Mouse (Mus musculus) forebrain, embryonic 13.5 days (tissue): ENCODE results near the gene Asxl1. TPM values are rescaled to one million over a fixed set of nuclear protein-coding genes. Genes with fewer than 3 reads are reported as not detected.

ENCODE experiments used
- ATAC-seq: fragments of 200-750 bp; cut with Nextera tagmentation; 2 replicates; pipeline ENCODE4 v1.8.0; 2017
- H3K27ac ChIP-seq: fragments of 300-500 bp; sonication (generic); 2 replicates; pipeline ENCODE4 v1.5.1; 2015; ENCODE audit warnings: inconsistent platforms, mild to moderate bottlenecking, moderate library complexity
- H3K27me3 ChIP-seq: fragments of 300-500 bp; sonication (generic); 2 replicates; pipeline ENCODE4 v1.6.1; 2015; ENCODE audit warnings: mild to moderate bottlenecking, inconsistent platforms
- H3K36me3 ChIP-seq: fragments of 300-500 bp; sonication (generic); 2 replicates; pipeline ENCODE4 v1.6.1; 2015; ENCODE audit warnings: mild to moderate bottlenecking, inconsistent platforms; ENCODE audit not compliant: poor library complexity, severe bottlenecking
- H3K4me1 ChIP-seq: fragments of 300-500 bp; sonication (generic); 2 replicates; pipeline ENCODE4 v1.6.1; 2015; ENCODE audit warnings: inconsistent platforms
- H3K4me2 ChIP-seq: fragments of 300-500 bp; sonication (generic); 2 replicates; pipeline ENCODE4 v1.6.1; 2015; ENCODE audit warnings: inconsistent platforms, mild to moderate bottlenecking, moderate library complexity
- H3K4me3 ChIP-seq: fragments of 300-500 bp; sonication (generic); 2 replicates; pipeline ENCODE4 v1.5.1; 2015; ENCODE audit warnings: mild to moderate bottlenecking, inconsistent platforms
- H3K9ac ChIP-seq: fragments of 300-500 bp; sonication (generic); 2 replicates; pipeline ENCODE4 v1.6.1; 2015; ENCODE audit warnings: mild to moderate bottlenecking, inconsistent platforms
- H3K9me3 ChIP-seq: fragments of 300-500 bp; sonication (generic); replicated peaks from 2 replicates; pipeline ENCODE4 v1.6.1; 2016; ENCODE audit warnings: inconsistent platforms
- WGBS: fragments of 180-500 bp; shearing (Covaris S2); methylation state at CpG from one replicate; pipeline ENCODE4 v1.1.7; 2015; 5-methylcytosine and 5-hydroxymethylcytosine counted together
- polyA plus RNA-seq: library from polyadenylated mRNA; unstranded; fragments of >200 nt; fragmentation: Nextera tagmentation; extraction: Ambion mirVana; gene quantifications from 2 replicates; pipeline ENCODE4 v1.2.1, GENCODE M21; 2015

The Asxl1 gene
- polyA plus RNA-seq, 1 experiment from 2014 or later = 12.0 TPM

GRCm38 (mm10) chr2:153436641-153437305 lies 91.1 kb downstream of the Asxl1 start:
- Histone ChIP-seq H3K4me3 (no peak overlapping the region), H3K9ac (0 out of 2 replicates have a peak overlapping the region, but pooled peaks have one; percentile 43), H3K9me3 (no peaks in the 10 kb centered on the region), H3K4me1 (peaks cover 80% of the 10 kb centered on the region), H3K27ac (peak overlapping the region; percentile 44; the same call in 1 of the 2 replicates), H3K4me2 (peak overlapping the region; percentile 16; the same call in 1 of the 2 replicates), H3K27me3 (no peaks in the 10 kb centered on the region), H3K36me3 (peaks cover 47% of the 10 kb centered on the region)
- ATAC-seq = no peak
- 46% methylated on average over 6 of the region's 6 CpGs for WGBS

GRCm38 (mm10) chr2:153437306-153437659 lies 91.7 kb downstream of the Asxl1 start:
- H3K9me3 ChIP-seq = no peaks in the 10 kb centered on the region
- H3K36me3 ChIP-seq = peaks cover 42% of the 10 kb centered on the region
- H3K4me1 ChIP-seq = peaks cover 86% of the 10 kb centered on the region
- H3K9ac ChIP-seq = no peak overlapping the region
- no peak overlapping the region for H3K4me3 ChIP-seq
- 40% methylated on average over 2 of the region's 2 CpGs for WGBS
- no peak for ATAC-seq
- peak overlapping the region; percentile 16; the same call in 1 of the 2 replicates for H3K4me2 ChIP-seq
- peak overlapping the region; percentile 44 for H3K27ac ChIP-seq
- no peaks in the 10 kb centered on the region for H3K27me3 ChIP-seq

GRCm38 (mm10) chr2:153440755-153441154 lies 95.1 kb downstream of the Asxl1 start:
- Histone ChIP-seq H3K4me3 (no peak overlapping the region), H3K36me3 (peaks cover 8% of the 10 kb centered on the region), H3K9ac (peak overlapping the region; percentile 6), H3K9me3 (no peaks in the 10 kb centered on the region), H3K27me3 (no peaks in the 10 kb centered on the region), H3K27ac (0 out of 2 replicates have a peak overlapping the region, but pooled peaks have one; percentile 6), H3K4me2 (peak overlapping the region; percentile 99), H3K4me1 (peaks cover 69% of the 10 kb centered on the region)
- no peak for ATAC-seq
- 69% methylated on average over 2 of the region's 2 CpGs for WGBS

- no peaks in the 10 kb centered on the region for H3K9me3 ChIP-seq
- WGBS = 49% methylated on average over 3 of the region's 3 CpGs
- no peaks in the 10 kb centered on the region for H3K27me3 ChIP-seq
- peaks cover 64% of the 10 kb centered on the region for H3K4me1 ChIP-seq
- H3K27ac ChIP-seq = peak overlapping the region; percentile 6; the same call in 1 of the 2 replicates
- 0 out of 2 replicates have a peak overlapping the region, but pooled peaks have one; percentile 84 for H3K4me3 ChIP-seq
- H3K9ac ChIP-seq = peak overlapping the region; percentile 6; the same call in 1 of the 2 replicates
- peak overlapping the region; percentile 99 for H3K4me2 ChIP-seq
- no peak for ATAC-seq
- peaks cover 3% of the 10 kb centered on the region for H3K36me3 ChIP-seq
These were observed 95.6 kb downstream of the Asxl1 start for GRCm38 (mm10) chr2:153441228-153441627.

- H3K4me2 ChIP-seq = peak overlapping the region; percentile 99
- H3K4me3 ChIP-seq = peak overlapping the region; percentile 84
- peak overlapping the region; percentile 89 for H3K9ac ChIP-seq
- peak overlapping the region; percentile 98 for H3K27ac ChIP-seq
- ATAC-seq = no peak
- no peaks in the 10 kb centered on the region for H3K27me3 ChIP-seq
- 2% methylated on average over 5 of the region's 5 CpGs for WGBS
- H3K9me3 ChIP-seq = no peaks in the 10 kb centered on the region
- H3K36me3 ChIP-seq = no peaks in the 10 kb centered on the region
- peaks cover 54% of the 10 kb centered on the region for H3K4me1 ChIP-seq
These were observed 97.1 kb downstream of the Asxl1 start for GRCm38 (mm10) chr2:153442720-153443119.

- ATAC-seq = peak; percentile 44
- peak overlapping the region; percentile 99 for H3K4me2 ChIP-seq
- H3K36me3 ChIP-seq = no peaks in the 10 kb centered on the region
- H3K9me3 ChIP-seq = no peaks in the 10 kb centered on the region
- no peaks in the 10 kb centered on the region for H3K27me3 ChIP-seq
- H3K9ac ChIP-seq = peak overlapping the region; percentile 89
- H3K4me1 ChIP-seq = peaks cover 45% of the 10 kb centered on the region
- peak overlapping the region; percentile 98 for H3K27ac ChIP-seq
- peak overlapping the region; percentile 84 for H3K4me3 ChIP-seq
- under 1% methylated on average over 54 of the region's 59 CpGs for WGBS
These were observed 98.0 kb downstream of the Asxl1 start for GRCm38 (mm10) chr2:153443434-153444240.

GRCm38 (mm10) chr2:153444254-153445136 lies 98.9 kb downstream of the Asxl1 start:
- Histone ChIP-seq H3K9me3 (no peaks in the 10 kb centered on the region), H3K4me1 (peaks cover 39% of the 10 kb centered on the region), H3K4me2 (peak overlapping the region; percentile 99), H3K27ac (peak overlapping the region; percentile 98), H3K4me3 (peak overlapping the region; percentile 84), H3K9ac (peak overlapping the region; percentile 89), H3K27me3 (no peaks in the 10 kb centered on the region), H3K36me3 (no peaks in the 10 kb centered on the region)
- WGBS = under 1% methylated on average over 29 of the region's 64 CpGs
- peak; percentile 72 for ATAC-seq

- Histone ChIP-seq H3K4me1 (peaks cover 34% of the 10 kb centered on the region), H3K27ac (peak overlapping the region; percentile 98), H3K9ac (peak overlapping the region; percentile 89), H3K4me3 (peak overlapping the region; percentile 84), H3K36me3 (no peaks in the 10 kb centered on the region), H3K27me3 (no peaks in the 10 kb centered on the region), H3K9me3 (no peaks in the 10 kb centered on the region), H3K4me2 (peak overlapping the region; percentile 99)
- WGBS = under 1% methylated on average over 58 of the region's 59 CpGs
- peak; percentile 63 for ATAC-seq
These were observed 99.7 kb downstream of the Asxl1 start for GRCm38 (mm10) chr2:153445137-153446016.

- 0 out of 2 replicates have a peak, but pooled peaks have one; percentile 7 for ATAC-seq
- H3K27ac ChIP-seq = peak overlapping the region; percentile 98
- peak overlapping the region; percentile 99 for H3K4me2 ChIP-seq
- peak overlapping the region; percentile 84 for H3K4me3 ChIP-seq
- no peaks in the 10 kb centered on the region for H3K27me3 ChIP-seq
- no peaks in the 10 kb centered on the region for H3K36me3 ChIP-seq
- WGBS = under 1% methylated on average over 8 of the region's 8 CpGs
- H3K4me1 ChIP-seq = peaks cover 28% of the 10 kb centered on the region
- no peaks in the 10 kb centered on the region for H3K9me3 ChIP-seq
- H3K9ac ChIP-seq = peak overlapping the region; percentile 89
These were observed 100.4 kb downstream of the Asxl1 start for GRCm38 (mm10) chr2:153446017-153446408.

- H3K9ac ChIP-seq = no peak overlapping the region
- H3K4me3 ChIP-seq = no peak overlapping the region
- H3K4me2 ChIP-seq = peak overlapping the region; percentile 99; the same call in 1 of the 2 replicates
- WGBS = 27% methylated on average over 4 of the region's 4 CpGs
- ATAC-seq = no peak
- no peaks in the 10 kb centered on the region for H3K36me3 ChIP-seq
- H3K27me3 ChIP-seq = no peaks in the 10 kb centered on the region
- H3K27ac ChIP-seq = peak overlapping the region; percentile 98; the same call in 1 of the 2 replicates
- no peaks in the 10 kb centered on the region for H3K9me3 ChIP-seq
- H3K4me1 ChIP-seq = peaks cover 23% of the 10 kb centered on the region
These were observed 100.8 kb downstream of the Asxl1 start for GRCm38 (mm10) chr2:153446476-153446875.

GRCm38 (mm10) chr2:153447719-153448118 lies 102.1 kb downstream of the Asxl1 start:
- Histone ChIP-seq H3K27me3 (no peaks in the 10 kb centered on the region), H3K27ac (no peak overlapping the region), H3K9ac (no peak overlapping the region), H3K4me3 (no peak overlapping the region), H3K36me3 (no peaks in the 10 kb centered on the region), H3K4me2 (no peak overlapping the region), H3K9me3 (no peaks in the 10 kb centered on the region), H3K4me1 (peaks cover 10% of the 10 kb centered on the region)
- 93% methylated on average over 3 of the region's 3 CpGs for WGBS
- no peak for ATAC-seq
